20 mouse cellular contexts compared by ENCODE assay signal in genomic region chr11:117195616-117196015, GRCm38 (mm10). TPM values are rescaled to one million over a fixed set of nuclear protein-coding genes. Genes with fewer than 3 reads are reported as not detected.
DNase-seq lines count a peak whose midpoint lies in the region; ATAC-seq lines count a peak whose summit lies in the region.
"Had no signal": no experiment of that assay in that cellular context is flagged by ENCODE, and none has a peak within 500 bp of the region (broad histone marks: within the 10 kb centered on the region; RNA-seq: fewer than 3 reads in every experiment).

No protein-coding gene starts in this region.

- no peak for ATAC-seq in erythroid progenitor cell, adult 5-6 weeks (replicated peaks; ENCODE audit: low FRiP score, poor library complexity, severe bottlenecking)
- ATAC-seq: activated CD4-positive, CD25-positive, alpha-beta regulatory T cell, adult 4 months; CD4-positive, CD25-positive, alpha-beta regulatory T cell, adult 4 months; forebrain, embryonic 13.5 days; forebrain, embryonic 15.5 days; forebrain, postnatal 0 days; Patski had no signal

- DNase-seq in adrenal gland, postnatal 10 days = peak; percentile 54
- DNase-seq in adrenal gland, adult 8-10 months = no peak
- DNase-seq in heart, adult 11 months = peak; percentile 81
- DNase-seq in heart, adult 9 months (ENCODE audit: low spot score in 2 of 2) = no peak
- DNase-seq: adrenal gland, postnatal 25 days; B cell, adult 2 months; cerebellum, adult 11 months; cerebellum, adult 18-20 months; cerebellum, adult 8-10 months; cerebellum, adult 9-11 months; cerebellum, postnatal 14 days; cerebellum, postnatal 36 days; embryo, embryonic 11 days; forebrain, postnatal 0 days had no signal

RNA-seq across cellular contexts. Expression of gene Sept9, which starts 3.8 kb away (rescaled TPM):
- 100 to 1,000 TPM; 115 to 146 TPM for total RNA-seq in adrenal gland, postnatal 10 days (2021)
- total RNA-seq in adrenal gland, adult 8-10 months (2022) = 100 to 1,000 TPM; 114 to 136 (median 132) TPM
- total RNA-seq in erythroid progenitor cell, adult 5-6 weeks (2015; ENCODE audit: low replicate concordance) = 15.1 and 20.5 TPM in 2 replicates
- 16.0 and 18.6 TPM in 2 replicates for total RNA-seq in erythroid progenitor cell, adult 5-6 weeks (2017; ENCODE audit: low replicate concordance)

Comparison
In these comparisons a context has a peak if more than half of its experiments do, and no peak if none do; other contexts are left out.
1. DNase-seq: peak in adrenal gland, postnatal 10 days (single experiment) and heart, adult 11 months (single experiment); none in adrenal gland, adult 8-10 months (single experiment) and heart, adult 9 months (0 of 2).
2. RNA of gene Sept9, which starts 3.8 kb away (total RNA-seq): 115 to 146 TPM in adrenal gland, postnatal 10 days and 114 to 136 TPM in adrenal gland, adult 8-10 months; 15.1 to 20.5 TPM in erythroid progenitor cell, adult 5-6 weeks; every median in the first group is over 4 times any median in the second.